Mouse (Mus musculus): ENCODE measurements at regions not wholly inside any gene's neighbourhood (a gene's known extent, or its start where the extent isn't known, plus 50 kb on each side); places are given as distances from the start of the nearest gene placed in this dataset.

DNA sequence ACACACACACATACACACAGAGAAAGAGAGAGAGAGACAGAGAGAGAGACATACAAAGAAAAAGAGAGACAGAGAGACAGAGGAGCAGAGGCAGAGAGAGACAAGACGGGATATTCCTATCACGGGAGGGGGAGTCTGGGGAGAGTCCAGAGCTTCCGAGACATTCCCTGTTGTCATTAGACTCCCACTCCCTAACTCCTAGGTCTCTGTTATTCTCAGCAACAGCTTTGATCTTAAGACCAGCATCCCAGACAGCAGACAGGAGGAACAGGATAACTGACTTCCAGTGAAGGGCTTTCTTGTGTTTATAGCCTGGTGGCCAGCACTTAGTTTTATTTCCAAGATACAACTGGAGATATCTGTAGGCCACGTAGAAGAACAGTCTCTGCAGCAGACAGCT is 99.6 kb upstream of the Osmr start:
- no peak overlapping the region for H3K4me3 ChIP-seq (replicated peaks)
- 52% methylated on average over 4 of the region's 4 CpGs for WGBS
- no peaks in the 10 kb centered on the region for H3K4me1 ChIP-seq
- ATAC-seq (ENCODE audit: insufficient number of reproducible peaks, low FRiP score, low TSS enrichment, low read depth), result no peak
- no peak overlapping the region for H3K27ac ChIP-seq (replicated peaks)
- no peak overlapping the region for H3K4me2 ChIP-seq (replicated peaks)
- H3K36me3 ChIP-seq, result no peaks in the 10 kb centered on the region
- no peaks in the 10 kb centered on the region for H3K27me3 ChIP-seq
- no peak overlapping the region for H3K9ac ChIP-seq
- H3K9me3 ChIP-seq (replicated peaks), result no peaks in the 10 kb centered on the region

GRCm38 (mm10) chr15:6981430-6981829 is 106.7 kb upstream of the Osmr start:
- peaks cover 4% of the 10 kb centered on the region; the same call in 1 of the 2 replicates for H3K4me1 ChIP-seq
- ATAC-seq (ENCODE audit: insufficient number of reproducible peaks, low FRiP score, low TSS enrichment, low read depth), result no peak
- no peak overlapping the region for H3K4me3 ChIP-seq (replicated peaks)
- WGBS, result 63% methylated on average over 9 of the region's 9 CpGs
- no peak overlapping the region for H3K4me2 ChIP-seq (replicated peaks)
- H3K27me3 ChIP-seq, result no peaks in the 10 kb centered on the region
- no peaks in the 10 kb centered on the region for H3K9me3 ChIP-seq (replicated peaks)
- H3K27ac ChIP-seq (replicated peaks), result no peak overlapping the region
- H3K36me3 ChIP-seq, result no peaks in the 10 kb centered on the region
- H3K9ac ChIP-seq, result no peak overlapping the region

DNA sequence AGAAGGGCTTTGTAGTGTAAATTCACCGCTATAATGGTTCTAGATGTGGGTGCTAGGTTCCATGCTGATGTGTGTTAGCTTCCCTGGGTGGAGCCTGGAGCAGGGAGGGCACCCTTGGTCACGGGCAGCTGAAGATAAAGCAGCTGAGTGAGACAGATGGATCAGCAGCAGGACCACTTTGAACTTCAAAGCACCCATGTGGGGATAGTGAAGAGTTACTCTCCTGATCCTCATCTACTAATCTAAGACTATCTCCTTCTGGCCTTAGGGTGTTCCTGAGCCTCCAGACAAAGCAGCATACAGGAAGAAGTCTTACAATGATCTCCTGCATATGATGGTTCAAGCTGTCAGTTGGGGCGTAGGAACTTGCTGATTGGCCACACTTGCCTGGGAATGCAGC is 107.1 kb upstream of the Lifr start:
- no peak overlapping the region for H3K4me3 ChIP-seq (replicated peaks)
- 72% methylated on average over 3 of the region's 3 CpGs for WGBS
- no peak for ATAC-seq (ENCODE audit: insufficient number of reproducible peaks, low FRiP score, low TSS enrichment, low read depth)

DNA sequence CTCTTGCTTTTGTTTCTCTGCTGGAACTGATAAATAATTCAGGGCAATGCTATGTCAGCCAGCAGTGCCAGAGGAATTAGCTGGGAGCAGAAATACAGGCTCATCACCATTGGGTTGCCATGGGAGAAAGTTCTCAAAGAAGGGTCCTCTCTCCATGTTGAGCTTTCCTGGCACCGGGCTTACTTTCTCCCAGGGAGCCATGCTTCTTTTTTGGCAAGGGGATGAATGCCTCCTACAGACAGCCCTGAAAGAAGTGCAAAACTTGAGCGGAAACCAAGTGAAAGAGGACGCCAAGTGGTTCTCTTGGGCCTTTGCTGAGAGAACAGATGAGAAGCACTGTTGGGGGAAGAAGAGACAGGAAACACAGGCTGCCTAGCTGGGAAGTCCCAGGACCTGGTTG is 102.2 kb upstream of the Lifr start:
- 70% methylated on average over 3 of the region's 3 CpGs for WGBS
- no peaks in the 10 kb centered on the region for H3K4me1 ChIP-seq

More for the DNA sequence above, 107.1 kb upstream of the Lifr start:
- Histone ChIP-seq H3K9ac (no peak overlapping the region), H3K4me1 (peaks cover 4% of the 10 kb centered on the region; the same call in 1 of the 2 replicates), H3K36me3 (no peaks in the 10 kb centered on the region), H3K27me3 (no peaks in the 10 kb centered on the region), H3K4me2 (replicated peaks) (no peak overlapping the region), H3K27ac (replicated peaks) (no peak overlapping the region), H3K9me3 (replicated peaks) (no peaks in the 10 kb centered on the region)

DNA sequence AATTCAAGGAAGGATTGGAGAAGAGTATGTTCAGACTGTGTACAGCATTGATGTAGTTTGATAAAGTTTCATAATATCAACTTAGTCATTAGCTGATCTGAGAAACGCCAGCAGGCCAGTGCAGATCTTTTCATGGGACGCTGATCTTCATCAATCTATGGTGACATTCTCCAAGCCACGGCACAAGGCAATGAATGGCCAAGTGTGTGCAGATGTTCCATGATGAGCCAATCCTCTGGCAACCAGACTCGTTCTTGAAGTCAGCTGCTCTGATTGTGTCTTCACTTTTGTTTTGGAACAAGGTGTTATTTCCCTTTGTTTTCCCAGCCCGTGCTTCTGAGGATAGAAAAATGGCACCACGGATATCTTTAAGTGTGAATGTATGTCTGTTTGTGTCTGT is 101.3 kb upstream of the Lifr start:
- H3K27me3 ChIP-seq, result no peaks in the 10 kb centered on the region
- WGBS, result 82% methylated on average over 6 of the region's 6 CpGs
- no peaks in the 10 kb centered on the region for H3K36me3 ChIP-seq
- H3K4me1 ChIP-seq, result no peaks in the 10 kb centered on the region
- no peak overlapping the region for H3K4me3 ChIP-seq (replicated peaks)
- H3K27ac ChIP-seq (replicated peaks), result no peak overlapping the region
- H3K9ac ChIP-seq, result no peak overlapping the region
- no peak overlapping the region for H3K4me2 ChIP-seq (replicated peaks)
- ATAC-seq (ENCODE audit: insufficient number of reproducible peaks, low FRiP score, low TSS enrichment, low read depth), result no peak
- H3K9me3 ChIP-seq (replicated peaks), result no peaks in the 10 kb centered on the region

More for the DNA sequence above, 102.2 kb upstream of the Lifr start:
- H3K9ac ChIP-seq, result no peak overlapping the region
- H3K27ac ChIP-seq (replicated peaks), result no peak overlapping the region
- no peak overlapping the region for H3K4me3 ChIP-seq (replicated peaks)
- H3K36me3 ChIP-seq, result no peaks in the 10 kb centered on the region
- no peaks in the 10 kb centered on the region for H3K27me3 ChIP-seq
- no peak for ATAC-seq (ENCODE audit: insufficient number of reproducible peaks, low FRiP score, low TSS enrichment, low read depth)
- H3K9me3 ChIP-seq (replicated peaks), result no peaks in the 10 kb centered on the region
- no peak overlapping the region for H3K4me2 ChIP-seq (replicated peaks)

GRCm38 (mm10) chr15:6993226-6993625 is 97.2 kb upstream of the Lifr start:
- no peaks in the 10 kb centered on the region for H3K27me3 ChIP-seq
- no peak overlapping the region for H3K4me2 ChIP-seq (replicated peaks)
- no peaks in the 10 kb centered on the region for H3K36me3 ChIP-seq
- H3K4me1 ChIP-seq, result no peaks in the 10 kb centered on the region
- no peak overlapping the region for H3K9ac ChIP-seq
- no peaks in the 10 kb centered on the region for H3K9me3 ChIP-seq (replicated peaks)
- H3K27ac ChIP-seq (replicated peaks), result no peak overlapping the region
- no peak overlapping the region for H3K4me3 ChIP-seq (replicated peaks)
- no peak for ATAC-seq (ENCODE audit: insufficient number of reproducible peaks, low FRiP score, low TSS enrichment, low read depth)
- WGBS, result 54% methylated on average over 9 of the region's 9 CpGs

DNA sequence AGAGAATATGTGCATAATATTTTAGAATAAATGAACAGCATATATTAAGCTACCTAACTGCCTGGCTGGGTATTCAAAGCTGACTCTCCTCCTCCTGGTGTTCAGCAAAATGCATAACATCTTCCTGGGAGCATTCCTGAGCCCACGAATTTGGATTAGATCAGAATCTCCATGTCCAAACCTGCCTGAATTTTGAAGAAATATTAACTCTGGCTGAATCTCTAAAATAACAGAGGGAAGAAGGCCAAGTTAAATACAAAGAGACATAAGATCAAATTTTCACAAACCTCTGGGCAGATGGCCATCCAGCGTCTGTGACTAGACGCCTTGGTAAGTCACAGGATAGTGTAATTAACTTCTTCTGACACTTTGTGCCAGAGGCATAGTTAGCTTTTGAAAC is 95.2 kb upstream of the Lifr start:
- H3K4me3 ChIP-seq (replicated peaks), result no peak overlapping the region
- no peak overlapping the region for H3K9ac ChIP-seq
- WGBS, result 20% methylated on average over 3 of the region's 3 CpGs
- no peak for ATAC-seq (ENCODE audit: insufficient number of reproducible peaks, low FRiP score, low TSS enrichment, low read depth)
- H3K27ac ChIP-seq (replicated peaks), result no peak overlapping the region
- H3K27me3 ChIP-seq, result no peaks in the 10 kb centered on the region
- no peaks in the 10 kb centered on the region for H3K9me3 ChIP-seq (replicated peaks)
- no peak overlapping the region for H3K4me2 ChIP-seq (replicated peaks)
- H3K4me1 ChIP-seq, result no peaks in the 10 kb centered on the region
- H3K36me3 ChIP-seq, result no peaks in the 10 kb centered on the region

- 76% methylated on average over 5 of the region's 5 CpGs for WGBS
- Histone ChIP-seq H3K9me3 (replicated peaks) (no peaks in the 10 kb centered on the region), H3K4me3 (replicated peaks) (no peak overlapping the region), H3K27ac (replicated peaks) (no peak overlapping the region), H3K4me1 (no peaks in the 10 kb centered on the region), H3K36me3 (no peaks in the 10 kb centered on the region), H3K4me2 (replicated peaks) (no peak overlapping the region), H3K9ac (no peak overlapping the region), H3K27me3 (no peaks in the 10 kb centered on the region)
- no peak for ATAC-seq (ENCODE audit: insufficient number of reproducible peaks, low FRiP score, low TSS enrichment, low read depth)
Measured at GRCm38 (mm10) chr15:6997871-6998270, 92.5 kb upstream of the Lifr start.

DNA sequence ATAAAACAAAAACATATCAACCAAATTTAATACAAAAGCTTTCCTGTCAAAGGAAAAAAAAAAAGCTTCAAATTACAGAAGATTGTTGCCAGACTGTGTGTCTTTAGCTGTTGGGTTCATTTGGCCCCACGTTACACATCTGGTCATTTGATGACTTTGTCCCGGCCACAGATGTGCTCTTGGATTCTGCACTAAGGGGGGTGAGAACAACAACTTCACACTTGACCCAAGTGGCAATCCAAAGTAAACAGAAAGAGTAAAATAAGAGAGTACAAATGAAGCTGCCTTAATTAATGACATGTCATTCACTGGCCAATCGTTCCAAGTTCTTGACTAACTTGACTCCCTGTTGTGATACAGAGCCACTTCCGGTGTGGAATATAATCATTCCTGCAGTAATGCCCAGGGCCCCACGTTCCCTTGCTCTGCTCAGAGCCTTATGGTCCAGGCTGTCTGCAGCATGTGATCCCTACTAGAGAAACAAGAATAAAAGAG is 91.8 kb upstream of the Lifr start:
- Histone ChIP-seq H3K9ac (no peak overlapping the region), H3K4me1 (no peaks in the 10 kb centered on the region), H3K9me3 (replicated peaks) (no peaks in the 10 kb centered on the region), H3K36me3 (no peaks in the 10 kb centered on the region), H3K27ac (replicated peaks) (no peak overlapping the region), H3K27me3 (no peaks in the 10 kb centered on the region), H3K4me2 (replicated peaks) (no peak overlapping the region), H3K4me3 (replicated peaks) (no peak overlapping the region)
- no peak for ATAC-seq (ENCODE audit: insufficient number of reproducible peaks, low FRiP score, low TSS enrichment, low read depth)
- WGBS, result 61% methylated on average over 5 of the region's 5 CpGs

DNA sequence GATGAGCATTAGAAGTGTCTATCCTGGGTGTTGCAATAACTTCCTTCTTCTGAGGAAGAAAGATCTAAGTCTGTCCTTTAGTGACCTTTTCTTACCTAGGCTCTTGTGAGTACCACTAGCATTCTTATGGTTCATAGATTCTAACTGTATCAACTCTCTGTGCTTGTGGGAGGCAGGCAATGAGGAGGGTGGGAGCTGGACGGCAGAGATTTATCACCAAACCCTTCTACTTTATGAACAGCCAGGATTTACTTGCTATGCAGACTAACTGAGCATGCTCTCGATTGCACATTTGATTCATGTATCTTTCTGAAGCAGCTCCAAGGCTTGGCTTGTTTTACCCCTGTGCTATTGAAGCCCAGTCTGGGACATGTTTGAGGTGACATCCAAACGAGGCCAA is 90.7 kb upstream of the Lifr start:
- Histone ChIP-seq H3K27me3 (no peaks in the 10 kb centered on the region), H3K9ac (no peak overlapping the region), H3K4me2 (replicated peaks) (no peak overlapping the region), H3K9me3 (replicated peaks) (no peaks in the 10 kb centered on the region), H3K36me3 (no peaks in the 10 kb centered on the region), H3K27ac (replicated peaks) (no peak overlapping the region), H3K4me3 (replicated peaks) (no peak overlapping the region), H3K4me1 (no peaks in the 10 kb centered on the region)
- 77% methylated on average over 3 of the region's 3 CpGs for WGBS
- no peak for ATAC-seq (ENCODE audit: insufficient number of reproducible peaks, low FRiP score, low TSS enrichment, low read depth)

DNA sequence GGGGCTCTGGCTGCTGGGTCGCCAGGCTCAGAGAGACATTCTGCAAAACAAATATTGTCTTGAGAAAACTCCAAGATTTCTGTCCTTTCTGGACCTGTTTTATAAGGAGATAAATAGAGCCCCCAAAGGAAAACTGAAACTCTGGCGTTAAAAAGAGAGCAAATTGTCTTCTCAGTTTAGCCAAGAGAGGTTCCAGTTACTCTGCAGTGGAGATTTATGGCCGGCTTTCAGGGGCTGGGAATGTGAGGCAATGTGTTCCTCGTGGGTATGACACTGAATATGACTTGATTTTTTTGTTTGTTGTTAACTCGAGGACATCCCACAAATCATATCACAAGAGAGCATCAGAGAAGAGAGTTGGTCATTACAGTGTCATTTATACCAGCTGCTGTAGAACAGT is 88.2 kb upstream of the Lifr start:
- Histone ChIP-seq H3K9ac (no peak overlapping the region), H3K9me3 (replicated peaks) (no peaks in the 10 kb centered on the region), H3K27me3 (no peaks in the 10 kb centered on the region), H3K36me3 (no peaks in the 10 kb centered on the region), H3K27ac (replicated peaks) (no peak overlapping the region), H3K4me1 (no peaks in the 10 kb centered on the region), H3K4me2 (replicated peaks) (no peak overlapping the region), H3K4me3 (replicated peaks) (no peak overlapping the region)
- ATAC-seq (ENCODE audit: insufficient number of reproducible peaks, low FRiP score, low TSS enrichment, low read depth), result no peak
- 45% methylated on average over 5 of the region's 5 CpGs for WGBS

- Histone ChIP-seq H3K9me3 (replicated peaks) (no peaks in the 10 kb centered on the region), H3K4me1 (no peaks in the 10 kb centered on the region), H3K36me3 (no peaks in the 10 kb centered on the region), H3K4me3 (replicated peaks) (no peak overlapping the region), H3K4me2 (replicated peaks) (no peak overlapping the region), H3K27me3 (no peaks in the 10 kb centered on the region), H3K27ac (replicated peaks) (no peak overlapping the region), H3K9ac (no peak overlapping the region)
- WGBS, result 64% methylated on average over 2 of the region's 2 CpGs
- ATAC-seq (ENCODE audit: insufficient number of reproducible peaks, low FRiP score, low TSS enrichment, low read depth), result no peak
Measured at GRCm38 (mm10) chr15:7003311-7003710, 87.1 kb upstream of the Lifr start.

All from embryonic facial prominence, embryonic 15.5 days (tissue).